Mouse (Mus musculus) natural killer cell, adult 2 months (primary cell): ENCODE results near the gene Ints4.

Source experiments
- DNase-seq, 2 experiments: peaks; one replicate each; pipeline ENCODE4 v3.0.0; 2022; ENCODE audit warnings: low spot score in 2 of 2

The Ints4 gene

GRCm38 (mm10) chr7:97536571-97536970 lies 55.8 kb downstream of the Ints4 start:
- DNase-seq: no peak

DNA sequence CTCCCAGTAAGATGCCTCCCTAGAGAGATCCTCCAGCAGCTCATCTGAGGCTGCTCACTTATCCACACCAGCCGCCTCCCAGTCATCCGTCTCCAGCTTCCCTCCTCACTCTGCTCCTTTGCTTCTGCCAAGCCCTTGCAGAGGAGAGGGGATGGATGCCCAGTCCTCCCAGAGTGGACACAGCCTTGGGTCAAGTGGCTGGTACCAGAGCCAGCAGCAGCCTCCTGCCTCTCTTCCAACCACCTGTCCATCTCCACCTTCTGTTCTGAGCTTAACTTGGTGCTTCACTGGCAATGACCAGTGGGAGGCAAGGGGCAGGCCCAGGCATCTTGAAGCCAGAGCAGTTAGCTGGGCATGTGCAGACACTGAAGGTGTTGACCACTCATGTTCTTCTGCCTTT lies 65.7 kb downstream of the Ints4 start:
- no peak for DNase-seq

DNA sequence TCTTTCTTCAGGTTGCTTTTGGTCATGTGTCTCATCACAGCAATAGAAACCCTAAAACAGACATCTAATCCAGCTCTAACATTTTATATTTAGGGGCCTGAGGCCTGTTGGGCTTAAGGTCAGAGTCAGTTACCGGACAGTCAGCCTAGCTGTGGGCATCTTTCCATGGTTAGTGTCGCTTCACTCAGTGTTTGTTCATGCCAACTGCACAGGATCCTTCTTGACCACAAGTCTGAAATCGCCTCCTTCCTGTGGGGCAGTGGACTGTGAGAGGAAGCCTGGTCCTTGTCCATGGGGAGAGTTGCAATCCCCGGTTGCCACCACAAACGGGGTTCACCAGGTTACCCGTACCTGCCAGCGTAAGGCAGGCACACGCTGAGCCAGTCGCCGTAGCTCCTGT lies 68.5 kb downstream of the Ints4 start:
- no peak for DNase-seq

GRCm38 (mm10) chr7:97550673-97551072 lies 69.9 kb downstream of the Ints4 start:
- no peak for DNase-seq

DNA sequence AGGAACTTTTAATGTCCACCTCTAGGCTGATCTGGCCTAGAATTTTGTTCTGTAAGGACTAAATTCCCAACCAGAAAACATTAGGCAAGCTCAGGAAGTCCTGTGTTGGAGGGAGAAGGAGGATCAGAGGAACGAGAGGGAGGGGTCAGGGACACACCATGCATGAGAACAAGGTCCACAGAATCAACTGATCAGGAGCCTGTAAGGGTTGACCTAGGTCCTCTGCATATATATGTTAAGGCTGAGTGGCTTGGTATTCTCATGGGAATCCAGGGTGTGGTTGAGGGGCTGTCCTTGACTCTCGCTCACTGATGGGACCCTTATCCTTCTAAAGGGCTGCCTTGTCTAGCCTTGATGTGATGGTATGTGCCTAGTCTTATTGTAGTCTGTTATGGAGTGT lies 82.8 kb downstream of the Ints4 start:
- no peak for DNase-seq

DNA sequence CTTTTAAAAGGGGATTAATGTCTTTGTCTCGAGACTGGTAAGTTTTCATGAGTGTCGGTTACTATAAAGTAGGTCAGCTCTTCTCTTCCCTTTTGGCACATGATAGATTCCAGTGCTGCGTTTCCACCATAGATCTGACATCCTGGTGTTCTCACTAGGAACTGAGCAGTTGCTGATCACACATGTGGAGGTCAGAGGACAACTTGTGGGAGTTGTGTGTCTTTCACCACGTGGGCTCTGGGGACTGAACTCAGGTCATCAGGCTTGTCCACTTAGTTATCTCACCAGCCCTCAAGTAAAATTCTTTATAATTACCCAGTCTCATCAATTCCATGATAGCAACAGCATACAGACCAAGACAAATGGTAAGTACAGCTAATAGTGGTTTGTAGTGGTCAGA lies 88.6 kb downstream of the Ints4 start:
- DNase-seq: no peak

DNA sequence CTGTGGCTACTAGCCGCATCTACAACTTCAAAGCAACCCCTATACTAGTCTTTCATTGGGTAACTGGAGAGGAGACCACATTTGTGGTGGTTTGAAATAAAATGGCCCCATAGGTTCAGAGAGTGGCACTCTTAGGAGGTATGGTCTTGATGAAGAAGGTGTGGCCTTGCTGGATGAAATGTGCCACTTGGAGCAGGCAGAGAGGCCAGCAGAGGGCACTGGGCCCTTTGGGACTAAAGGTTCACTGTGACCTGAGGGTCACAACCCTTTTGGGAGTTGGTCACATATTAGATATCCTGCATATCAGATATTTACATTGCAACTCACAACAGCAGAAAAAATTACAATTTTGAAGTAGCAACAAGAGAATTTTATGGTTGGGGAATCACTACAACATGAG lies 89.6 kb downstream of the Ints4 start:
- no peak for DNase-seq

DNA sequence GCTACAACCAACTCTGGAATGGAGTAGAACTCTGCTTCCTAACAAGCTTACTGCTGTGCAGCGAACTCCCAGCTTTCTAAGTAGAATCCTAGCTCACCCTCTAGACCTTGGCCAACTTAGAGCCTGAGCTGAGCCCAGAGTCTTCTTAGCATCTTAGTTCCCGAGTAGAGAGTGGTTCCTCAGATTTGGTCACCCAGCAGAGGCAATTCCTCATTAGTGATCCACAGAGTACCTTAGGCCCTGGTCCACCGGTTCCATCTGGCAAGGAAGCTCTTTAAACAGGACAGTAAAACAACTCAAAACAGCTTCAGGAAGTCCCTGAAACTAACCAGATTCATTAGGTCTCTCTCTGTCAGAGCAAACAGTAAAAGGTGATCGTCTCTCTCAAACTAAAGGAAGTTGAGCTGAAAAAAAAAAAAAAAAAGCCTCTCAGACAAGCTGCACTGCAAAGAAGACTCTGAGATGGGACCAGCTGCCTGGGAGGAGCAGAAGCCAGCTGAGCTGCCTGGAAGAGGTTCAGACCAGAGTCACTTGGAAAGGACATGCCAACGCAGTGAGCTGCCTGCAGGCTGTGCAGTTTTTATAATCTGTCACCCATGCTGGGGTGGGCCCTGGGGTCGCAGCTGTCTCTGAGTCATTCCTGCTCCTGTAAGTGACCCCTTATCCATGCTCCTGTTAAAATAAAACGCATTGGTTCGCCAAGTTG lies 97.8 kb downstream of the Ints4 start:
- DNase-seq: no peak

GRCm38 (mm10) chr7:97579067-97579975 lies 98.6 kb downstream of the Ints4 start, which contains the start of the genes Aamdc and Rsf1:
Gene Aamdc, minus strand, starts transcription at chr7:97579497.
Gene Rsf1, plus strand, starts transcription at chr7:97579889.
- peak; percentile 87 to 91 for DNase-seq

GRCm38 (mm10) chr7:97579976-97580842 lies 99.5 kb downstream of the Ints4 start:
- DNase-seq: peak; percentile 28 to 49

- DNase-seq: peak; percentile 85 to 87
Measured at GRCm38 (mm10) chr7:97580843-97581214, 100.1 kb downstream of the Ints4 start.

DNA sequence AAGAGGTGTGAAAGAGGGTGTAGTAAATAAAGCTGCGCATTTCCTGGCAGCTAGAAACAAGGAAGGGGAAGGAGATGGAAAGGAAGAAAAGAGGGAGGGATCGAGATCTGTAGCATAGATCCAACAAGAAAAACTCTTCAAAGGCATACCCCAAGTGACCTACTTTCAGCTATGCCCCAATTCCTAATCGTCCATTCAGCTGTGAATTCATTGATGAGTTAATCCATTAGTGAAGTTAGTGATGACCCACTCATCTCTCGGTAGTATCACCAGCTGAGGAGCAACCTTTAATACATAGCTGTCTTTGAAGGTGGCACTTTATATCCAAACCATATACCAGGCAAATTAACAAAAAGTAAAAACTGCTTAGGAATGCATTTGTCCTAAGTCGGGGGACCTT lies 107.8 kb downstream of the Ints4 start:
- no peak for DNase-seq

- DNase-seq: no peak
Measured at GRCm38 (mm10) chr7:97590488-97590887, 109.7 kb downstream of the Ints4 start.
